Mouse (Mus musculus): ENCODE results near the gene Spats1. TPM values are rescaled to one million over a fixed set of nuclear protein-coding genes. Genes with fewer than 3 reads are reported as not detected.

Spats1 gene
- polyA plus RNA-seq, 1 experiment from 2014 or later = 0.27 TPM

DNA sequence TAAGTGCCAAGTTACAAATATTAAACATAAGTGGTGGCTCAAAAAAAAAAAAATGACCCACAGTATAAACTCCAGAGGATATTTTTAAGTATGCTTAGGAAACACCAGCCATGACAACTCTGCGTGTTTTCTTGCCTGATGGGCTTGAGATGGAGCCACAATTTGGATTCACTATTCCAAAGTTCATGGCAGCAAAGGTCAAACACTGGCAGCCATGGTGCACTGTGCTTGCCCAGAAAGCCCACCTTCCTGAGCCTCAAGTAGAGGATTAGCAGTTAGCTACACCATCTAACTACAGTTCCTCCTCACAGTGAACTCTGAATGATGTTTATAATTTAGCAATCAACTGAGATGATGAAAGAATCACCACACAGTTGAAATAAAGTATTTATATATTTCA, 73.1 kb downstream of the Spats1 start:
- 51% methylated on average over 1 of the region's 1 CpGs for WGBS
- no peak overlapping the region for H3K4me2 ChIP-seq (ENCODE audit: low read depth, low read length)
- H3K9ac ChIP-seq (ENCODE audit: low read depth, low read length) = no peak overlapping the region
- H3K27me3 ChIP-seq (replicated peaks; ENCODE audit: control insufficient read depth, insufficient read depth, low read length) = no peaks in the 10 kb centered on the region
- no peak overlapping the region for H3K4me3 ChIP-seq (ENCODE audit: low read length)
- ATAC-seq = no peak
- H3K4me1 ChIP-seq (ENCODE audit: control insufficient read depth, insufficient read depth, low read length) = 0 out of 2 replicates have a peak, but pooled peaks cover 2% of the 10 kb centered on the region
- H3K9me3 ChIP-seq (ENCODE audit: control insufficient read depth, low read length) = no peaks in the 10 kb centered on the region
- peaks cover 4% of the 10 kb centered on the region for H3K36me3 ChIP-seq (ENCODE audit: control insufficient read depth, insufficient read depth, low read length)
- no peak overlapping the region for H3K27ac ChIP-seq (ENCODE audit: low read length)

- no peak for ATAC-seq
- Histone ChIP-seq H3K4me2 (ENCODE audit: low read depth, low read length) (no peak overlapping the region), H3K4me3 (ENCODE audit: low read length) (no peak overlapping the region), H3K9ac (ENCODE audit: low read depth, low read length) (no peak overlapping the region), H3K27ac (ENCODE audit: low read length) (no peak overlapping the region), H3K9me3 (ENCODE audit: control insufficient read depth, low read length) (no peaks in the 10 kb centered on the region), H3K4me1 (ENCODE audit: control insufficient read depth, insufficient read depth, low read length) (0 out of 2 replicates have a peak, but pooled peaks cover 2% of the 10 kb centered on the region), H3K36me3 (ENCODE audit: control insufficient read depth, insufficient read depth, low read length) (peaks cover 2% of the 10 kb centered on the region; the same call in 1 of the 2 replicates), H3K27me3 (replicated peaks; ENCODE audit: control insufficient read depth, insufficient read depth, low read length) (no peaks in the 10 kb centered on the region)
- 88% methylated on average over 5 of the region's 5 CpGs for WGBS
Measured at GRCm38 (mm10) chr17:45401126-45401905, 73.9 kb downstream of the Spats1 start.

GRCm38 (mm10) chr17:45398021-45398420, 77.2 kb downstream of the Spats1 start:
- no peak for ATAC-seq

DNA sequence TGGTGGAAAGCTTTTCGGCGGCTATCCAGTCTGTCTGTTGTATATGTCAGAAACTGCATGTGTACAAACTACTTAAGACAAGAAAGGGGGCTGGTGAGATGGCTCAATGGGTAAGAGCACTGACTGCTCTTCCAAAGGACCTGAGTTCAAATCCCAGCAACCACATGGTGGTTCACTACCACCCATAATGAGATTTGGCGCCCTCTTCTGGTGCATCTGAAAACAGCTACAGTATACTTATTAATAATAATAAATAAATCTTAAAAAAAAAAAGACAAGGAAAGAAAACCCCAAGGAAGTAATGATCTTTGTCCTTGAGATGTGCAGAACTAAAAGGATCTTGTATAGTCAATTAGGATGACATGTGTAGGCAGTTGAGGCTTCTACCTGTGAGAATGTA, 77.7 kb downstream of the Spats1 start:
- Histone ChIP-seq H3K4me2 (ENCODE audit: low read depth, low read length) (no peak overlapping the region), H3K9ac (ENCODE audit: low read depth, low read length) (no peak overlapping the region), H3K36me3 (ENCODE audit: control insufficient read depth, insufficient read depth, low read length) (no peaks in the 10 kb centered on the region), H3K9me3 (ENCODE audit: control insufficient read depth, low read length) (no peaks in the 10 kb centered on the region), H3K27me3 (replicated peaks; ENCODE audit: control insufficient read depth, insufficient read depth, low read length) (no peaks in the 10 kb centered on the region), H3K4me3 (ENCODE audit: low read length) (no peak overlapping the region), H3K4me1 (ENCODE audit: control insufficient read depth, insufficient read depth, low read length) (no peaks in the 10 kb centered on the region), H3K27ac (ENCODE audit: low read length) (no peak overlapping the region)
- WGBS = 70% methylated on average over 3 of the region's 3 CpGs
- ATAC-seq = no peak

More at GRCm38 (mm10) chr17:45398021-45398420, 77.2 kb downstream of the Spats1 start:
- no peak overlapping the region for H3K4me2 ChIP-seq (ENCODE audit: low read depth, low read length)
- H3K9ac ChIP-seq (ENCODE audit: low read depth, low read length) = no peak overlapping the region
- no peaks in the 10 kb centered on the region for H3K27me3 ChIP-seq (replicated peaks; ENCODE audit: control insufficient read depth, insufficient read depth, low read length)
- WGBS = 96% methylated on average over 2 of the region's 2 CpGs
- H3K4me3 ChIP-seq (ENCODE audit: low read length) = no peak overlapping the region
- 0 out of 2 replicates have a peak, but pooled peaks cover 2% of the 10 kb centered on the region for H3K4me1 ChIP-seq (ENCODE audit: control insufficient read depth, insufficient read depth, low read length)
- H3K27ac ChIP-seq (ENCODE audit: low read length) = no peak overlapping the region
- no peaks in the 10 kb centered on the region for H3K9me3 ChIP-seq (ENCODE audit: control insufficient read depth, low read length)
- H3K36me3 ChIP-seq (ENCODE audit: control insufficient read depth, insufficient read depth, low read length) = no peaks in the 10 kb centered on the region

- no peak for ATAC-seq
- Histone ChIP-seq H3K9me3 (ENCODE audit: control insufficient read depth, low read length) (no peaks in the 10 kb centered on the region), H3K4me3 (ENCODE audit: low read length) (no peak overlapping the region), H3K9ac (ENCODE audit: low read depth, low read length) (no peak overlapping the region), H3K27me3 (replicated peaks; ENCODE audit: control insufficient read depth, insufficient read depth, low read length) (no peaks in the 10 kb centered on the region), H3K4me1 (ENCODE audit: control insufficient read depth, insufficient read depth, low read length) (no peaks in the 10 kb centered on the region), H3K4me2 (ENCODE audit: low read depth, low read length) (no peak overlapping the region), H3K36me3 (ENCODE audit: control insufficient read depth, insufficient read depth, low read length) (peaks cover 10% of the 10 kb centered on the region), H3K27ac (ENCODE audit: low read length) (no peak overlapping the region)
- 61% methylated on average over 9 of the region's 9 CpGs for WGBS
Measured at GRCm38 (mm10) chr17:45394612-45395011, 80.6 kb downstream of the Spats1 start.

GRCm38 (mm10) chr17:45393765-45394164, 81.5 kb downstream of the Spats1 start:
- ATAC-seq = no peak
- no peaks in the 10 kb centered on the region for H3K9me3 ChIP-seq (ENCODE audit: control insufficient read depth, low read length)
- H3K4me3 ChIP-seq (ENCODE audit: low read length) = no peak overlapping the region
- no peaks in the 10 kb centered on the region for H3K4me1 ChIP-seq (ENCODE audit: control insufficient read depth, insufficient read depth, low read length)
- H3K4me2 ChIP-seq (ENCODE audit: low read depth, low read length) = no peak overlapping the region
- peaks cover 10% of the 10 kb centered on the region for H3K36me3 ChIP-seq (ENCODE audit: control insufficient read depth, insufficient read depth, low read length)
- H3K27ac ChIP-seq (ENCODE audit: low read length) = no peak overlapping the region
- no peak overlapping the region for H3K9ac ChIP-seq (ENCODE audit: low read depth, low read length)
- 74% methylated on average over 3 of the region's 3 CpGs for WGBS
- H3K27me3 ChIP-seq (replicated peaks; ENCODE audit: control insufficient read depth, insufficient read depth, low read length) = no peaks in the 10 kb centered on the region

Other genes with a start within 250 kb of the Spats1 start
- gene Cdc5l, start 41.7 kb downstream of the Spats1 start, polyA plus RNA-seq (2015; fragmentation: Nextera tagmentation; extraction: Ambion mirVana) = 45.8 and 51.8 TPM in 2 replicates
- gene Aars2, start 31.4 kb upstream of the Spats1 start, polyA plus RNA-seq (2015; fragmentation: Nextera tagmentation; extraction: Ambion mirVana) = 14.8 and 16.6 TPM in 2 replicates
- 0.20 and 0.47 TPM in 2 replicates for gene Tcte1, start 48.0 kb upstream of the Spats1 start, polyA plus RNA-seq (2015; fragmentation: Nextera tagmentation; extraction: Ambion mirVana)
- gene Tmem151b, start 74.3 kb upstream of the Spats1 start, polyA plus RNA-seq (2015; fragmentation: Nextera tagmentation; extraction: Ambion mirVana) = 2.2 and 2.5 TPM in 2 replicates
- gene Nfkbie, start 80.3 kb upstream of the Spats1 start, polyA plus RNA-seq (2015; fragmentation: Nextera tagmentation; extraction: Ambion mirVana) = 5.0 and 5.5 TPM in 2 replicates
- gene Slc35b2, start 88.5 kb upstream of the Spats1 start, polyA plus RNA-seq (2015; fragmentation: Nextera tagmentation; extraction: Ambion mirVana) = 132 and 136 TPM in 2 replicates
- 1,309 and 1,475 TPM in 2 replicates for gene Hsp90ab1, start 97.9 kb upstream of the Spats1 start, polyA plus RNA-seq (2015; fragmentation: Nextera tagmentation; extraction: Ambion mirVana)
- 73.4 and 83.1 TPM in 2 replicates for gene Slc29a1, start 124.2 kb upstream of the Spats1 start, polyA plus RNA-seq (2015; fragmentation: Nextera tagmentation; extraction: Ambion mirVana)
- 0.22 and 0.64 TPM in 2 replicates for gene Mymx, start 126.7 kb upstream of the Spats1 start, polyA plus RNA-seq (2015; fragmentation: Nextera tagmentation; extraction: Ambion mirVana)
- gene Capn11, start 183.9 kb upstream of the Spats1 start, polyA plus RNA-seq (2015; fragmentation: Nextera tagmentation; extraction: Ambion mirVana) = 0.17 and 0.33 TPM in 2 replicates
- 149 and 154 TPM in 2 replicates for gene Mrpl14, start 210.9 kb upstream of the Spats1 start, polyA plus RNA-seq (2015; fragmentation: Nextera tagmentation; extraction: Ambion mirVana)
- gene Tmem63b, start 211.5 kb upstream of the Spats1 start, polyA plus RNA-seq (2015; fragmentation: Nextera tagmentation; extraction: Ambion mirVana) = 31.7 and 31.9 TPM in 2 replicates